Mouse (Mus musculus) 3134 (cell line): ENCODE results near the gene Gm6121.
"Not testable (repeated sequence)": the region's sequence is repeated elsewhere in the genome, so short reads cannot be mapped to it uniquely, and the experiment has no call there.

Experiments used
- DNase-seq: peaks from one replicate; pipeline ENCODE4 v3.0.0-alpha.2; 2011; ENCODE audit warnings: low spot score; ENCODE audit not compliant: insufficient read length; ENCODE audit errors: extremely low read depth

Gm6121 gene

DNA sequence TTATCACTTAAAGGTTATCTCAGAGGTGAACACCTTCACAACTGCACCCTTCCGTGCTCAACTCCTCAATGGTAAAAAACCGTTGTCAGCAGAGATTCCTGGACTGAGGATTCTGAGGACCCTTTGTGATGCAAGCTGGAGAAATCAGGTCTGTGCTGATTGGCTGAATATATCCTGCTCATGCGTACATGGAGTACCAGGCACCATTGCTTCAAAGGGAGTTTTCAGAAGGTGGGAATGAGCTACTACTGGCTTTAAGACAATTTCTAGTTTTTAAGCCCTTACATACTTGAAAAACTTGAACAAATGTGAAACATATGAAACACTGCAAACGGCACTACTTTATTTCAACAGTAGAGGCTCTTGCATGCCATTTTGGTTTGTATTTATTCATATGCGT is at the start of gene Gm6121:
TSS of gene Gm6121 (minus strand) at position 101 of the 400 bp plus-strand sequence.
- DNase-seq: not testable (repeated sequence)
